Mouse (Mus musculus) frontal cortex, postnatal 25 days (tissue): ENCODE measurements at regions not wholly inside any gene's neighbourhood (a gene's known extent, or its start where the extent isn't known, plus 50 kb on each side); places are given as distances from the start of the nearest gene placed in this dataset.
A peak's percentile ranks its signal among the peaks of the same experiment; 100 is the strongest.

Experiments used
- DNase-seq, 2 experiments: peaks; one replicate each; pipeline ENCODE4 v3.0.0; 2022; ENCODE audit warnings: low spot score in 2 of 2

GRCm38 (mm10) chr4:100616161-100616915, 137.7 kb downstream of the Ube2u start:
- DNase-seq = no peak

GRCm38 (mm10) chr4:100616916-100617488, 138.4 kb downstream of the Ube2u start:
- DNase-seq = no peak

GRCm38 (mm10) chr4:100624656-100625055, 146.0 kb downstream of the Ube2u start:
- DNase-seq = no peak

- DNase-seq = no peak
These were observed 147.9 kb downstream of the Ube2u start for GRCm38 (mm10) chr4:100626551-100626950.

GRCm38 (mm10) chr4:100634388-100634787, 142.1 kb upstream of the Cachd1 start:
- no peak for DNase-seq

GRCm38 (mm10) chr4:100637597-100637996, 138.9 kb upstream of the Cachd1 start:
- DNase-seq = no peak

GRCm38 (mm10) chr4:100661154-100661553, 115.3 kb upstream of the Cachd1 start:
- no peak for DNase-seq

GRCm38 (mm10) chr4:100664619-100665264, 111.7 kb upstream of the Cachd1 start:
- no peak for DNase-seq

- no peak for DNase-seq
These were observed 105.9 kb upstream of the Cachd1 start for GRCm38 (mm10) chr4:100670553-100670952.

- DNase-seq = no peak
These were observed 101.6 kb upstream of the Cachd1 start for GRCm38 (mm10) chr4:100674916-100675315.

- no peak for DNase-seq
These were observed 92.7 kb upstream of the Cachd1 start for GRCm38 (mm10) chr4:100683757-100684156.

- no peak for DNase-seq
These were observed 76.5 kb upstream of the Cachd1 start for GRCm38 (mm10) chr4:100700002-100700401.

GRCm38 (mm10) chr4:100700418-100700817, 76.1 kb upstream of the Cachd1 start:
- no peak for DNase-seq

- no peak for DNase-seq
These were observed 70.5 kb upstream of the Cachd1 start for GRCm38 (mm10) chr4:100705960-100706359.

GRCm38 (mm10) chr4:100707125-100707524, 69.3 kb upstream of the Cachd1 start:
- no peak for DNase-seq

GRCm38 (mm10) chr4:100708247-100708646, 68.2 kb upstream of the Cachd1 start:
- no peak for DNase-seq

- no peak for DNase-seq
These were observed 62.2 kb upstream of the Cachd1 start for GRCm38 (mm10) chr4:100714240-100714639.

- no peak for DNase-seq
These were observed 58.9 kb upstream of the Cachd1 start for GRCm38 (mm10) chr4:100717601-100718000.

GRCm38 (mm10) chr4:100722532-100722931, 53.9 kb upstream of the Cachd1 start:
- DNase-seq = peak; percentile 27 to 39

GRCm38 (mm10) chr4:100723053-100723452, 53.4 kb upstream of the Cachd1 start:
- DNase-seq = no peak

- DNase-seq = no peak
These were observed 50.7 kb upstream of the Cachd1 start for GRCm38 (mm10) chr4:100725811-100726210.

GRCm38 (mm10) chr4:100726496-100726895, 50.0 kb upstream of the Cachd1 start:
- DNase-seq = no peak
